Mouse (Mus musculus) macrophage (primary cell): ENCODE data around the gene Trappc6a. TPM values are rescaled to one million over a fixed set of nuclear protein-coding genes. Genes with fewer than 3 reads are reported as not detected.

Experiments used
- polyA plus RNA-seq: library from polyadenylated mRNA; stranded (reverse); fragments of 250-400 nt; gene quantifications from 3 replicates; pipeline ENCODE4 v1.2.4, GENCODE M21; 2018; ENCODE audit warnings: inconsistent platforms

Trappc6a gene
- polyA plus RNA-seq, 1 experiment from 2014 or later, result 9.4 TPM

Other genes with a start within 250 kb of the Trappc6a start
- 29.1 to 79.7 TPM (median 69.5 TPM) in 3 replicates for gene Vasp, start 236.6 kb upstream of the Trappc6a start, polyA plus RNA-seq
- gene Ppm1n, start 228.3 kb upstream of the Trappc6a start, polyA plus RNA-seq, result 0.38 TPM in 1 of 3 replicates, not detected in the others
- 0.09 to 0.52 TPM (median 0.32 TPM) in 3 replicates for gene Rtn2, start 225.8 kb upstream of the Trappc6a start, polyA plus RNA-seq
- 0.74 to 2.0 TPM (median 1.2 TPM) in 3 replicates for gene Fosb, start 198.3 kb upstream of the Trappc6a start, polyA plus RNA-seq
- gene Ercc1, start 163.6 kb upstream of the Trappc6a start, polyA plus RNA-seq, result 16.4 to 18.9 TPM (median 16.8 TPM) in 3 replicates
- 12.4 to 20.7 TPM (median 20.5 TPM) in 3 replicates for gene Cd3eap, start 148.9 kb upstream of the Trappc6a start, polyA plus RNA-seq
- 2.8 to 2.9 TPM (median 2.8 TPM) in 3 replicates for gene Ppp1r13l, start 148.6 kb upstream of the Trappc6a start, polyA plus RNA-seq
- 5.6 to 14.2 TPM (median 13.1 TPM) in 3 replicates for gene Ercc2, start 126.4 kb upstream of the Trappc6a start, polyA plus RNA-seq
- not detected in 3 replicates for gene Klc3, start 104.3 kb upstream of the Trappc6a start, polyA plus RNA-seq
- gene Ckm, start 103.6 kb upstream of the Trappc6a start, polyA plus RNA-seq, result not detected in 3 replicates
- gene Mark4, start 49.6 kb upstream of the Trappc6a start, polyA plus RNA-seq, result 13.7 to 20.2 TPM (median 14.9 TPM) in 3 replicates
- gene Exoc3l2, start 45.1 kb upstream of the Trappc6a start, polyA plus RNA-seq, result 0.07 TPM in 1 of 3 replicates, not detected in the others
- gene Bloc1s3, start within 50 bp of the Trappc6a start, polyA plus RNA-seq, result 5.7 to 9.3 TPM (median 6.9 TPM) in 3 replicates
- not detected in 3 replicates for gene Nkpd1, start 9.4 kb downstream of the Trappc6a start, polyA plus RNA-seq
- 21.4 to 34.9 TPM (median 23.9 TPM) in 3 replicates for gene Ppp1r37, start 54.7 kb downstream of the Trappc6a start, polyA plus RNA-seq
- gene Zfp296, start 68.9 kb downstream of the Trappc6a start, polyA plus RNA-seq, result 0.16 to 0.24 TPM in 2 of 3 replicates, not detected in the other
- gene Gemin7, start 69.2 kb downstream of the Trappc6a start, polyA plus RNA-seq, result 16.9 to 46.6 TPM (median 40.7 TPM) in 3 replicates
- 14.0 to 24.9 TPM (median 16.3 TPM) in 3 replicates for gene Clasrp, start 96.1 kb downstream of the Trappc6a start, polyA plus RNA-seq
- 11.3 to 29.9 TPM (median 15.3 TPM) in 3 replicates for gene Relb, start 121.0 kb downstream of the Trappc6a start, polyA plus RNA-seq
- gene Clptm1, start 156.6 kb downstream of the Trappc6a start, polyA plus RNA-seq, result 90.5 to 113 TPM (median 108 TPM) in 3 replicates
- gene Apoc2, start 169.5 kb downstream of the Trappc6a start, polyA plus RNA-seq, result 31.8 to 82.7 TPM (median 33.3 TPM) in 3 replicates
- not detected in 3 replicates for gene Gm44805, start 173.0 kb downstream of the Trappc6a start, polyA plus RNA-seq
- 1.1 TPM in 1 of 3 replicates, not detected in the others for gene Apoc4, start 173.1 kb downstream of the Trappc6a start, polyA plus RNA-seq
- gene Apoc1, start 184.3 kb downstream of the Trappc6a start, polyA plus RNA-seq, result 4.3 to 4.7 TPM (median 4.4 TPM) in 3 replicates
- gene Apoe, start 190.8 kb downstream of the Trappc6a start, polyA plus RNA-seq, result 11,661 to 20,761 TPM (median 14,221 TPM) in 3 replicates
- gene Tomm40, start 207.0 kb downstream of the Trappc6a start, polyA plus RNA-seq, result 17.8 to 74.1 TPM (median 32.1 TPM) in 3 replicates
- gene Nectin2, start 242.1 kb downstream of the Trappc6a start, polyA plus RNA-seq, result 5.2 to 7.5 TPM (median 5.9 TPM) in 3 replicates